Mouse (Mus musculus) neutrophil, adult 59 days (primary cell): ENCODE measurements around the gene Ppp2r3a. TPM values are rescaled to one million over a fixed set of nuclear protein-coding genes. Genes with fewer than 3 reads are reported as not detected.

Experiments used
- total RNA-seq, 2 experiments: library from RNA; stranded (reverse); gene quantifications; 1 replicate in 1 of 2; 2 replicates in 1 of 2; pipeline ENCODE4 v1.2.4; 2023

Gene Ppp2r3a
- total RNA-seq: 1 to 10 TPM; 1.1 to 1.6 TPM

DNA sequence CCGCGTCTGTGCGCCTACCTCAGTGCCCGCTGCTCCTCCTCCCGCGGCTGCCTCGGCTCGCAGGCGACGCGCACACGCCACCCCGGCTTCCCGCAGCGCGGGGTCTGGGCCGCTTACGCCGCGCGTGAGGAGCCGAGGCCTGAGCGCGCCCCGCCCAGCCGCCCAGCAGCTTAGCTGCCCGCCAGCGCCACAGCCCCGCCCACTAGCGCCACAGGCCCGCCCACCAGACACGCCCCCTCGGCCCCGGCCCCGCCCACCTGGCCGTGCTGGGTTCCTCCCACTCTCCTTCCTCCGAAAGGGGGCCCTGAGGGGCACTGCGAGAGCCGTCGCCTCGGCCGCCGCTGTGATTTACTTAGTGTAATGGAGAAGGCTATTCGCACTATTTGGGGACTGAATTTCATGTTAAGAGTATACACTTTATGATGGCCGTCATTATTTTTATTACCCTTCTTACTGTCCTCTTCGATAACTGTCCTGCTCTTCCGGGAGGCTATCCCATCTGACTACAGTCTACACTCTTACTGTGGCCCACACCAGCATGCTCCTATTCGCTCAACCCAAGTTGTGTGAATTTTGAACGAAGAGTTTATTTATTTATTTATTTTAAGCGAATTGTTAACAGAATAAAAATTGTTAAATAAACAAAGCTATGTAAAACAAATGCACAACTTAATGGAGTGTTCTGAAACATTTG lies at the start of gene Ppp2r3a:
Gene Ppp2r3a (minus strand): TSS at position 152 of the 694 bp plus-strand sequence.

DNA sequence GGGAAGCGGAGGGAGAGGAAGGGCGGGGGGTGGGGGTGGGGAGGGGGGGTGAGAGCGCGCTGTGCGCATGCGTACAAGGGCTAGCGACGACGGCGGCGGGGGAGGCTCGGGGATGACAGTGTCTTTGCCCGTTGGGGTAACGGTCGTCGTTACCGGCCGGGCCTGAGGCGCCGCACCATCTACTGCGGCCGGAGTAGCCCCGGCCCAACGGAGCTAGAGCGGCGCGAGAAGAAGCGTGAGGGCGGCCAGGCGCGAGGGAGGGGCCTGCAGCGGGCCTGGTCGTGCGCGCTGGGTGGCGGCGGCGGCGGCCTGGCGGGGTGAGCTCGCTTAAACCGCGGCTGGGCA lies 177.6 kb downstream of the Ppp2r3a start, which contains the start of gene Msl2:
Gene Msl2 (plus strand): TSS at position 115 of the 345 bp plus-strand sequence.

Other genes starting within 250 kb of the Ppp2r3a start
- gene Pccb, start 216.9 kb downstream of the Ppp2r3a start, total RNA-seq: 1 to 10 TPM; 5.9 to 6.6 TPM
- 10 to 100 TPM; 82.1 to 89.0 TPM for gene Msl2, start 177.7 kb downstream of the Ppp2r3a start, total RNA-seq